Mouse (Mus musculus): ENCODE measurements at regions not wholly inside any gene's neighbourhood (a gene's known extent, or its start where the extent isn't known, plus 50 kb on each side); places are given as distances from the start of the nearest gene placed in this dataset.

DNA sequence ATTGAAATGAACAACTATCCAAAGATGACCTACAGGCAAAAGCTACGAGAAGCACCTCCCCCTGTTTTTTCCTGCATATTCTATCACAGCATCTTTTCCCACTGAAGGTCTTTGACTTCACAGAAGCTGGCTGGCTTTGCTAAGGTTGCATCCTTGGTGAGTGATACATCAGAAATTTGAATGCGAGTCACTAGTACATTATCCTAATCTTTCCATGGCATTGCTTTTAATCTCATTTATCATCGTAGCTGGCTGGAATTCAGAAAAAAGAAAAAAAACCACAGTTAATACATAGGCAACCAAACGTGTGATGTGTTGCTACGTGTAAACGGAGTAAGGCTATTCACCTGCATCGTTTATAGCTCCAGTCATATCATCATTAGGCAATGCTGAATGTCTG lies 120.6 kb upstream of the Sox9 start:
- Histone ChIP-seq H3K27ac (replicated peaks) (no peak overlapping the region), H3K9ac (no peak overlapping the region), H3K4me3 (no peak overlapping the region), H3K36me3 (no peaks in the 10 kb centered on the region), H3K4me2 (no peak overlapping the region), H3K4me1 (peaks cover 8% of the 10 kb centered on the region; the same call in 1 of the 2 replicates), H3K27me3 (replicated peaks) (no peaks in the 10 kb centered on the region), H3K9me3 (no peaks in the 10 kb centered on the region)
- no peak for ATAC-seq (ENCODE audit: extremely low read depth, insufficient number of reproducible peaks, low FRiP score, low TSS enrichment)
- 87% methylated on average over 7 of the region's 7 CpGs for WGBS

DNA sequence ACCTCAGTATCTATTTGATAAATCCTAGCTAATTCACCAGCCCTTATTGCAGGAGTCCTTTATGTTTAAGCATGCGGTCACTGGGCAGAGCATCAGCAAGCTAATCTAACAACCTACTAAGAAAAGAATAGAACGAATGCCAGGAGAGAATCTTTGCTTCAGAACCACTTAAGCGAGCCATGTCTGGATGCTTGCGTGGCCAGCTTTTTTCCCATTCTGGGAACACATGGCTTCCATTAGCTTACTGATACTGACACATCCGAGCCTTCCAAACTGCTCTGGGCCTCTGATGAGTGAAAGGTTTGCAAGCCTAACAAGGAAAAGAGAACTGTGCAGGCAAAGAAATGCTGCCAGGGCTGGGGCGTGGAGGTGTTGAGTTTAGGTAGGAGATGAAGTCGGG lies 114.7 kb upstream of the Sox9 start:
- no peak overlapping the region for H3K27ac ChIP-seq (replicated peaks)
- WGBS = 53% methylated on average over 7 of the region's 7 CpGs
- no peak overlapping the region for H3K4me3 ChIP-seq
- no peaks in the 10 kb centered on the region for H3K9me3 ChIP-seq
- H3K36me3 ChIP-seq = no peaks in the 10 kb centered on the region
- H3K27me3 ChIP-seq (replicated peaks) = no peaks in the 10 kb centered on the region
- 0 out of 2 replicates have a peak, but pooled peaks cover 3% of the 10 kb centered on the region for H3K4me1 ChIP-seq
- ATAC-seq (ENCODE audit: extremely low read depth, insufficient number of reproducible peaks, low FRiP score, low TSS enrichment) = no peak
- H3K4me2 ChIP-seq = no peak overlapping the region
- H3K9ac ChIP-seq = no peak overlapping the region

- H3K9me3 ChIP-seq = no peaks in the 10 kb centered on the region
- no peak overlapping the region for H3K4me3 ChIP-seq
- WGBS = 77% methylated on average over 4 of the region's 4 CpGs
- no peak for ATAC-seq (ENCODE audit: extremely low read depth, insufficient number of reproducible peaks, low FRiP score, low TSS enrichment)
- no peaks in the 10 kb centered on the region for H3K36me3 ChIP-seq
- H3K9ac ChIP-seq = no peak overlapping the region
- no peak overlapping the region for H3K27ac ChIP-seq (replicated peaks)
- no peak overlapping the region for H3K4me2 ChIP-seq
- no peaks in the 10 kb centered on the region for H3K27me3 ChIP-seq (replicated peaks)
- H3K4me1 ChIP-seq = 0 out of 2 replicates have a peak, but pooled peaks cover 3% of the 10 kb centered on the region
These were observed 109.9 kb upstream of the Sox9 start for GRCm38 (mm10) chr11:112672086-112672485.

GRCm38 (mm10) chr11:112690047-112690446 lies 92.0 kb upstream of the Sox9 start:
- 24% methylated on average over 4 of the region's 4 CpGs for WGBS
- no peaks in the 10 kb centered on the region for H3K36me3 ChIP-seq
- H3K4me1 ChIP-seq = peaks cover 8% of the 10 kb centered on the region; the same call in 1 of the 2 replicates
- H3K27me3 ChIP-seq (replicated peaks) = no peaks in the 10 kb centered on the region
- H3K9ac ChIP-seq = no peak overlapping the region
- H3K9me3 ChIP-seq = no peaks in the 10 kb centered on the region
- no peak overlapping the region for H3K4me2 ChIP-seq
- no peak overlapping the region for H3K27ac ChIP-seq (replicated peaks)
- no peak overlapping the region for H3K4me3 ChIP-seq
- no peak for ATAC-seq (ENCODE audit: extremely low read depth, insufficient number of reproducible peaks, low FRiP score, low TSS enrichment)

GRCm38 (mm10) chr11:112706091-112706490 lies 75.9 kb upstream of the Sox9 start:
- Histone ChIP-seq H3K9me3 (no peaks in the 10 kb centered on the region), H3K36me3 (no peaks in the 10 kb centered on the region), H3K4me3 (no peak overlapping the region), H3K4me1 (no peaks in the 10 kb centered on the region), H3K9ac (no peak overlapping the region), H3K27ac (replicated peaks) (no peak overlapping the region), H3K4me2 (no peak overlapping the region), H3K27me3 (replicated peaks) (no peaks in the 10 kb centered on the region)
- 76% methylated on average over 10 of the region's 10 CpGs for WGBS
- ATAC-seq (ENCODE audit: extremely low read depth, insufficient number of reproducible peaks, low FRiP score, low TSS enrichment) = no peak

DNA sequence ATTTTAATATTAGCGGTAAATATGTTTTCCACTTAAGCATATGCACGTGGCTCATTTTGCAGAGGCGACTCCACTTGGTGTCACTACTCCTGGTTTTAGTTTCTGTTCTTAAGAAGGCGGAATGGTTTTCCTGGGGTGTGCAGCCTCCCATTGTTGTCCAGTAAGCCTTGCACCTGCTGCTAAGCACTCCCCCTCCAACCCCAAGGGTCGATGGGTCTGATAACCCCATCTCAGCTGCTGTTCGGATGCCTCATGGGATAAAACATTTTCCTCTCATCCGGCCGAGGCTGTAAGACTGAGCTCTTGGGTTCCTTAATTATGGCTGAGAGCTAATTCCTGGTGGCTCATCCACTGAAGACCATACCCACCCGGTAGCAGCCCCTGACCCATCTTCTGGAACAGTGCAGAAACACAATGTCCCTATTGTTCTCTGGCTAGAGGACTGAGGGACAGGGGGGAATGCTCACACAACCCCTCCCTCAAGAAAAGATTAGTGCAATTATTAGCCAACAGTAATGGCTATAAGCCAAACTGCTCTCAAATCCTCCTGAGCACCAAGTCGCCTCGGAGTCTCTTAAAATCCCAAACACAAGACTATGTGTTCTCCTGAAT lies 73.8 kb upstream of the Sox9 start:
- whole genome bisulfite sequencing = 66% methylated on average over 11 of the region's 11 CpGs
- H3K4me1 ChIP-seq = no peaks in the 10 kb centered on the region
- no peak for ATAC-seq (ENCODE audit: extremely low read depth, insufficient number of reproducible peaks, low FRiP score, low TSS enrichment)
- no peaks in the 10 kb centered on the region for H3K27me3 ChIP-seq (replicated peaks)
- H3K4me2 ChIP-seq = no peak overlapping the region
- H3K4me3 ChIP-seq = no peak overlapping the region
- no peak overlapping the region for H3K9ac ChIP-seq
- H3K9me3 ChIP-seq = no peaks in the 10 kb centered on the region
- no peak overlapping the region for H3K27ac ChIP-seq (replicated peaks)
- H3K36me3 ChIP-seq = no peaks in the 10 kb centered on the region

- Histone ChIP-seq H3K36me3 (no peaks in the 10 kb centered on the region), H3K4me3 (no peak overlapping the region), H3K27ac (replicated peaks) (no peak overlapping the region), H3K27me3 (replicated peaks) (no peaks in the 10 kb centered on the region), H3K9ac (no peak overlapping the region), H3K4me1 (peaks cover 8% of the 10 kb centered on the region), H3K9me3 (no peaks in the 10 kb centered on the region), H3K4me2 (no peak overlapping the region)
- ATAC-seq (ENCODE audit: extremely low read depth, insufficient number of reproducible peaks, low FRiP score, low TSS enrichment) = no peak
- WGBS = 70% methylated on average over 5 of the region's 5 CpGs
These were observed 70.4 kb upstream of the Sox9 start for GRCm38 (mm10) chr11:112711656-112712055.

- Histone ChIP-seq H3K4me2 (no peak overlapping the region), H3K9ac (no peak overlapping the region), H3K4me1 (peaks cover 15% of the 10 kb centered on the region), H3K27me3 (replicated peaks) (no peaks in the 10 kb centered on the region), H3K27ac (replicated peaks) (no peak overlapping the region), H3K4me3 (no peak overlapping the region), H3K9me3 (0 out of 2 replicates have a peak, but pooled peaks cover 5% of the 10 kb centered on the region), H3K36me3 (no peaks in the 10 kb centered on the region)
- 73% methylated on average over 2 of the region's 2 CpGs for WGBS
- ATAC-seq (ENCODE audit: extremely low read depth, insufficient number of reproducible peaks, low FRiP score, low TSS enrichment) = no peak
These were observed 63.5 kb upstream of the Sox9 start for GRCm38 (mm10) chr11:112718547-112718946.

- Histone ChIP-seq H3K36me3 (no peaks in the 10 kb centered on the region), H3K9me3 (0 out of 2 replicates have a peak, but pooled peaks cover 5% of the 10 kb centered on the region), H3K27ac (replicated peaks) (no peak overlapping the region), H3K4me2 (no peak overlapping the region), H3K4me1 (peaks cover 15% of the 10 kb centered on the region), H3K9ac (no peak overlapping the region), H3K27me3 (replicated peaks) (no peaks in the 10 kb centered on the region), H3K4me3 (no peak overlapping the region)
- no peak for ATAC-seq (ENCODE audit: extremely low read depth, insufficient number of reproducible peaks, low FRiP score, low TSS enrichment)
- WGBS = 85% methylated on average over 4 of the region's 4 CpGs
These were observed 61.4 kb upstream of the Sox9 start for GRCm38 (mm10) chr11:112720652-112721051.

GRCm38 (mm10) chr11:112722936-112723335 lies 59.1 kb upstream of the Sox9 start:
- Histone ChIP-seq H3K36me3 (no peaks in the 10 kb centered on the region), H3K27me3 (replicated peaks) (no peaks in the 10 kb centered on the region), H3K9me3 (0 out of 2 replicates have a peak, but pooled peaks cover 5% of the 10 kb centered on the region), H3K9ac (no peak overlapping the region), H3K4me3 (no peak overlapping the region), H3K4me1 (peaks cover under 1% of the 10 kb centered on the region; the same call in 1 of the 2 replicates), H3K27ac (replicated peaks) (no peak overlapping the region), H3K4me2 (no peak overlapping the region)
- 43% methylated on average over 4 of the region's 4 CpGs for WGBS
- no peak for ATAC-seq (ENCODE audit: extremely low read depth, insufficient number of reproducible peaks, low FRiP score, low TSS enrichment)

GRCm38 (mm10) chr11:112728154-112728952 lies 53.7 kb upstream of the Sox9 start:
- WGBS = 14% methylated on average over 15 of the region's 15 CpGs
- no peak overlapping the region for H3K27ac ChIP-seq (replicated peaks)
- ATAC-seq (ENCODE audit: extremely low read depth, insufficient number of reproducible peaks, low FRiP score, low TSS enrichment) = no peak

More at GRCm38 (mm10) chr11:112728154-112728952, 53.7 kb upstream of the Sox9 start:
- Histone ChIP-seq H3K4me3 (no peak overlapping the region), H3K36me3 (no peaks in the 10 kb centered on the region), H3K4me2 (0 out of 2 replicates have a peak overlapping the region, but pooled peaks have one; percentile 7), H3K4me1 (peaks cover 14% of the 10 kb centered on the region), H3K9me3 (no peaks in the 10 kb centered on the region), H3K9ac (no peak overlapping the region), H3K27me3 (replicated peaks) (0 out of 2 replicates have a peak, but pooled peaks cover 6% of the 10 kb centered on the region)
